Mouse (Mus musculus): ENCODE data around the gene Cdhr5.

The Cdhr5 gene

DNA sequence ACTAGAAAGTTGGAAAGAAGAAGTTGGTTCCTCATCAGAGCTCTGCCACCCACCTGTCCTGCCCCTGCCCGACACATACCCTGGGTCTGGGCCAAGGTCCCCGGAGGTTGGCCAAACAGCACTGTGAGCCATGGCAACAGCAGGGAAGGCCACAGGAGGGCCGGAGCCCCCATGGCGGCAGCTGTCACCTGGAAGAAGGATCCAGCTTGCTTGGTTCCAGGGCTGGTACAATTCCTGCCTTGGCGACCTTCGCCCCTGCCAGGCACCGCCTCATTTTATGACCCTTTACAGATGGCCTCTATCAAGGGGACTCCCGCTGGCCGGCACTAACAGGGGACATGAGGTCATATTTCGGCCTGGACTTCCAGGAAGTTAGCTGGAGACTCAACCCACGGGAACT, at the start of gene Cdhr5:
Gene Cdhr5, minus strand, starts transcription at position 241 of the 400 bp plus-strand sequence.
- DNase-seq (ENCODE audit: low read depth) = no peak

DNA sequence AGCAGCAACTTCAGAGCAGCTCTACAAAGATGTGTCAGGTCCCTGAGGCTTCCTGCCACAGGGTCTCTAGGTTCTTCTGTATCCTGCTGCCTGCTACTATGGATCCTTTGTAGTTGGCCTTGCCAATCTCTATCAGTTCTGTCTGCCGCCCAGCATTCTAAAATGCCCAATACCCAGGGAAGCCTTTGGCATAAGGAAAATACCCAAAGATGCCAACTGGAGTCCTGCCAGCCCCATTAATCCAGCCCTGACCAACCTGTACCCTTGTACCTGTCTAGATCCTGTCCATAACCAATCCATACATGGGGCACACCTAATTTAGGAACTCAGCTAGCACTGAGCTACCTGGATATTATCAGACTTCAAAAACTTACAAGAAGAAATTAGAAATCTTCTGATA, 48.1 kb upstream of the Cdhr5 start:
- DNase-seq (ENCODE audit: low read depth) = no peak

DNA sequence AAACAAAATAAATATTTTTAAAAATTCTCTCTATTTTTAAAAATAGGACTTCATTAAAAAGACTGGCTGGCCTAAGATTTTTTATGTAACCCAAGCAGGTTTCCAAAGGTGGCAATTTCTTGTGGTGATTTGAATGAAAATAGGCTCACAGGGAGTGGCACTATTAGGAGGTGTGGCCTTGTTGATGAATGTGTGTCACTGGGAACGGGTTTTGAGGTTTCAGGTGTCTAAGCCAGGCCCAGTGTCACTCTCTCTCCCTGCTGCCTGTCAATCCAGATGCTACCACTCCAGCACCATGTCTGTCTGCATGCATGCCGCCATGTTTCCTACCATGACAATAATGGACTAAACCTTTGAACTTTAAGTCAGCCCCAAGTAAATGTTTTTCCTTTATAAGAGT, 42.9 kb upstream of the Cdhr5 start:
- no peak for DNase-seq (ENCODE audit: low read depth)

DNA sequence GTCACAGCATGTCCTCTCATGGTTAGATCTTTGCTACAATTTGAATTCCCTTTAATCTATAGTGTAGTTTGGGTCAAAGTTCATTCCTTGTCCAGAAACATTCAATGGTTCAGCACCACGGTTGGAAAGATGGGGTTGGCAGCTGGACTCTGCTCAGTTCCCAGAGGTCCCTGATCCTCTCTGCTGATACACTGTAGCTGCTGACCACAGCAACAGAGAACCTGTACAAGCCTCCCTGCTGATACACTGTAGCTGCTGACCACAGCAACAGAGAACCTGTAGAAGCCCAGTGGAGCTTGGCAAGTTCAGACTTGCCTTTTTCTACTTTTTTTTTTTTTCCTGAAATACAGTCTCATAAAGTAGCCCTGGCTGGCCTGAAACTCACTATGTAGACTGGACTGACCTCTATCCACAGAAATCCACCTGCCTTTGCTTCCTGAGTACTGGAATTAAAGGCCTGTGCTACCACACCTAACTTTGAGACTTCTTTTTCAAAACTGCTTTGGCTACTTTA, 41.1 kb upstream of the Cdhr5 start:
- DNase-seq (ENCODE audit: low read depth) = no peak

GRCm38 (mm10) chr7:141315974-141316373, 39.4 kb upstream of the Cdhr5 start:
- no peak for DNase-seq (ENCODE audit: low read depth)

DNA sequence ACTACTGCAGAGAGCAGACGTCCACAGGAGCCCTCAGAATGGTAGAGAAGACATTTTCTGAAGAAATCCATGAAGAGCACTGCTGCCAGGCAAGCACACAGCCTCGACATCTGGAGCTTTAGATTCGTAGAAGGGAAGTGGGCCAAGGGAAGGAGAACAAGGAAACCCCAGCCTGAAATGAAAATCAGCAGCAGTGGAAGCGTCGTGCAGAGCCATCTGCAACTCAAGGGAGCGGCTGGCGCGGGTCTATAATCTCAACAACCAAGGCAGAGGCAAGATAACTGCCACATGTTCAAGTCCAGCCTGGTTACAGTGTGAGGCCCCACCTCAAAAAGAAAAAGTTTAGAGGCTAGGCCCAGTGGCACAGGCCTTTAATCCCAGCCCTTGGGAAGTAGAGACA, 38.5 kb upstream of the Cdhr5 start:
- no peak for DNase-seq (ENCODE audit: low read depth)

DNA sequence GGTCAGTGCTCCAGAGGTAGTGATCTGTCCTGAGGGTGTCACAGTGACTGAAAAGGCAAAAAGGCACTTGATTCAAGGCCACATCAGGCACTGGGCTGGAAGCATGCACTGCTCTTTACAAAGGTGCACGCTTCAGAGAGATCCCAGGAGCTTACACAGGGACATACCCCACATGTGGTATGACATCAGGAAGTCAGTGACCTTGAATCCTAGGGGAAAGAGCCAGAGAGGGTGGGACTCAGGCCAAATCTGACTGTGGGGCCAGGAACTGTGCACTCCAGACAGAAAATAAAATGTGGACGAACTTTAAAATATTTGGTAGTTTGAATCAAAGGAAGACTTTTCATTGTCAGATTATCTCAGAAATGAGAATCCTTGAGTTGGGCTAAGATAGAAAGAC, 37.8 kb upstream of the Cdhr5 start:
- DNase-seq (ENCODE audit: low read depth) = no peak

DNA sequence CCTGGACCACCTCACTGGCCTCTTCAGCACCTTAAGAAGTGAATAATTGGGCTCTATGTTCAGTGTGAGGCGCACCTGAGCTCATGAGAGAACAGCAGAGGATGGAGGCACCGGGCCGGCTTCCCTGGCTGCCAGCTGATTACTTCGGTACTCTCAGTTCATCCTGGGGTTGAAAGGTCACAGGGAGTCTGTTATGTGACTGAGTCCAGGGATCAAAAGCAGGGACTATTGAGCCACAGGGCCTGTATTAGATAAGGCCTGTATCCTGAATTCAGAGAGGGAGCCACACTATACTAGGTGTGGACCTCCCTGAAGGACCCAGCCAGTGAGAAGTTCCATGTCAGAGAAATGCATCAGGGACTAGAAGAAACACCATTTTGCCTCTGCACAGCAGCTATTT, 28.0 kb upstream of the Cdhr5 start:
- no peak for DNase-seq (ENCODE audit: low read depth)

GRCm38 (mm10) chr7:141302702-141303268, 26.2 kb upstream of the Cdhr5 start:
- DNase-seq (ENCODE audit: low read depth) = no peak

- DNase-seq (ENCODE audit: low read depth) = no peak
These were observed 24.8 kb upstream of the Cdhr5 start for GRCm38 (mm10) chr7:141301386-141301785.

DNA sequence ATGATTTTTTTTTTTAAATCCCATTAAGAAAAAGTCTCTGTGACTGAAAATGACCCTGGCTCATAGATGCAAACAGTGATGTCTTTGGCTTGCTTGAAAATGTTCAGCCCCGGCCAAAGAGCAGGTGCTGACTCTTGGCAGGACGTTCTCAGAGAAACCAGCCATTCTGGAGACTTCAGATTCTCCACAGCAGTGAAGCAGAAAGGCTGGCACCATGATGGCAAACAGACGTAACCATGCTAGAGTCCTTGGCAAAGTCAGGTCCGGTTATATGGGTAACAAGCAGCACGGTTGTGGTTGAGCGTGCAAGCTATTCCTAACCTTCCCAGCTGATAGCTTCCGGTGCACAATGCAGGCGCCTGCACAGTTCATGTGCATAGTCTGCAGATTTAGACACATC, 22.6 kb upstream of the Cdhr5 start:
- no peak for DNase-seq (ENCODE audit: low read depth)

DNA sequence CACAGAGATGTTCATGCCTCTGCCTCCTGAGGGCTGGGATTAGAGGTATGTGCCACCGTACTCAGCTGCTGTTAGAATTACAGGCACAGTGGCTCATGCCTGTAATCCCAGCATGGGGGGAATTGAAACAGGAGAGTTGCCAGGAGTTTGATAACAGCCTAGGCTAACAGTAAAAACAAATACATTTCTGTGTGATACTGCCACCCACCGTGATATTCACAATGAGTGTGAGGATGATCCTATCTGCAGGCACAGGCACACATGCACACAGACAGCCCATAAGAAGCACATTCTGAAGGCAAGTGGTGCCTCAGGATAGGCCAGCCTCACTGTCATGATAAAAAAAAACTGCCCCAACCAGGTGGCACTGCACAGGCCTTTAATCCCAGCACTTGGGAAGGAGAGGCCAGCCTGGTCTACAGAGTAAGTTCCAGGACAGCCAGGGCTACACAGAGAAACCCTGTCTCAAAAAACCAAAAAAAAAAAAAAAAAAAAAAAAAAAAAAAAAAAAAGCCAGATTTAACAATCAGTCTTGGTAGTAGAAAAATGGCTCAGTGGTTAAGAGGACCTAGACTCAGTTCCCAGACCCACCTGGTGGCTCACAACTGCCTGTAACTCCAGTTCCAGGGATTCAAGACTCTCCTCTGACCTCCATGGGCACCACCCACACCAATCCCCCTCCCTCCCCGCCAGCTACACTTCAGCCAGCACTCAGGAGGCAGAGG, 21.5 kb upstream of the Cdhr5 start:
- DNase-seq (ENCODE audit: low read depth) = no peak

DNA sequence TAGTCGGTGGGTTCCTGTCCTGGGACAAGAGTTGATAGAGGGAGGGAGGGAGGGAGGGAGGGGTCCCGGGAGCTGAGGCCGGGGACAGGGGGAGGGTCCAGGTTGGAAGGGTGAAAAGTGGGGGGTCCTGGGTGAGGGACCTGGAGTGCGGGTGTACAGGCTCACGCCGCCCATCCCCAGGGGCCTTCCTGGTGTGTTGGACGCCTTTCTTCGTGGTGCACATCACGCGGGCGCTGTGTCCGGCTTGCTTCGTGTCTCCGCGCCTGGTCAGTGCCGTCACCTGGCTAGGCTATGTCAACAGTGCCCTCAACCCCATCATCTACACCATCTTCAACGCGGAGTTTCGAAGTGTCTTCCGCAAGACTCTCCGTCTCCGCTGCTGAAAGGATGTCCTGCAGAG, 17.9 kb upstream of the Cdhr5 start:
- DNase-seq (ENCODE audit: low read depth) = no peak

DNA sequence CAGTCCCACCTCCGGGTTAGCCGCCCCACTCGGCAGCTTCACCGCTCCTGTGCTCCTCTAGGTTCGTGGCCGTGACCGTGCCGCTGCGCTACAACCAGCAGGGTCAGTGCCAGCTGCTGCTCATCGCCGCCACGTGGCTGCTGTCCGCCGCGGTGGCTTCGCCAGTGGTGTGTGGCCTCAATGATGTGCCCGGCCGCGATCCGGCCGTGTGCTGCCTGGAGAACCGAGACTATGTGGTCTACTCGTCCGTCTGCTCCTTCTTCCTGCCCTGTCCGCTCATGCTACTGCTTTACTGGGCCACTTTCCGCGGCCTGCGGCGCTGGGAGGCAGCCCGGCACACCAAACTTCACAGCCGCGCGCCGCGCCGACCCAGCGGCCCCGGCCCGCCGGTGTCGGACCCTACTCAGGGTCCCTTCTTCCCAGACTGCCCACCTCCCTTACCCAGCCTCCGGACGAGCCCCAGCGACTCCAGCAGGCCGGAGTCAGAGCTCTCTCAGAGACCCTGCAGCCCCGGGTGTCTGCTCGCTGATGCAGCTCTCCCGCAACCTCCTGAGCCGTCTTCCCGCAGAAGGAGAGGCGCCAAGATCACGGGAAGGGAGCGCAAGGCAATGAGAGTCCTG, 17.4 kb upstream of the Cdhr5 start:
- DNase-seq (ENCODE audit: low read depth) = no peak

DNA sequence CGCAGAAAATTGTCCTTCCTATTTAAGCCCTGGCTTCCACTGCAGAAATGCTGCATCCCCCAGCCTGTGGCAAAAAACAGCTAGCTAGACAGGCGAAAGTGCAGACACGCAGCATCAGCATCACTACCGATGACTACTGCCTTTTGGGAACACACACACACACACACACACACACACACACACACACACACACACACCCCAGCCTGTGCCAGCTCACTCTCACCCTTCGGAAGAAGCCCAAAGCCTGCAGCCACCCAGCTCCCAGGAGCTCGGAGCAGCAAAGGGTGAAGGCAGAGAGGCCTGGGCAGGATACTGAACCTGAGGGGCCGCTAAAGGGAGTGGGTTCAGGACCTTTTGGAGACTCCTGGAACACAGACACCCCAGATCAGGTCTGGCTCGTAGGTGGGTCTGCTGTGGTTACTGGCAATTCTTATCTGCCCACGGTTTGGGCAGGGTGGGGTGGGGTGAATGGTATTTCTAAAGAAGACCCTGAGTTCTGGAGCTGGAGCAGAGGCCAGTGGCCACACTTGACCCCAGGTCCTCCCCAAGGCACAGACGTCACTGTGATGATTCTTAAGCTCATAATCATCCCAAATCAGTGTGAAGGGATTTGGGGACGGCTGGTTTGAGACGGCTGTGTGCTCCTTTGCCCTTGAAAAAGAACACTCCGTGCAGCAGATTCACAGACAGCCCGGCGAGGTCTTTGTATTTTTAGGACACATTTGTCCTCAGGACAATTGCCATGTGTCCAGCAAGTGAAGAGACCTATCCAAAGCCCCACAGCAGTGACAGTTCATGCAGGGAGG, 16.2 kb upstream of the Cdhr5 start:
- peak; percentile 10 for DNase-seq (ENCODE audit: low read depth)

DNA sequence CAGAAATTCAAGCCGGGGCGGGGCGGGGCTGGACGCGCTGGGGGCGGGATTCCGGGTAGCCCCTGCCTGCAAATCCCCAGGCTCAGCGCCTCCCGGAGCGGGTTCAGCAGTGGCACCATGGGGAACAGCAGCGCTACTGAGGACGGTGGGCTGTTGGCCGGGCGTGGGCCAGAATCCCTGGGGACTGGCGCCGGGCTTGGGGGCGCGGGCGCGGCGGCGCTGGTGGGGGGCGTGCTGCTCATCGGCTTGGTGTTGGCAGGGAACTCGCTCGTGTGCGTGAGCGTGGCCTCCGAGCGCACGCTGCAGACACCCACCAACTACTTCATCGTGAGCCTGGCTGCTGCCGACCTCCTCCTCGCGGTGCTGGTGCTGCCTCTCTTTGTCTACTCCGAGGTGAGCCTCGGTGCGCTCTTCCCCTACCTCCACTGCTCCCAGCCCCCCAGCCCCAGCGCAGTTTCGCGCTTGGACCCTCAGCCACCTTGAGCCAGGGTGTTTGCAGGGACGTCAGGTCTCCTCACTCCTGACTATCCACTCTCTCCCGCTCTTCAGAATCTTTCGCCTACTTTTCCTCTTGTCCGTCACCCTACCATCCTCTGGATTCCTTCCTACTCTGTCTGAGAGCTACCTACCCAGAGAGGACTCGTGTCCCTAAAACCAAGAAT, 15.5 kb upstream of the Cdhr5 start, which contains the start of gene Drd4:
Gene Drd4, plus strand, starts transcription at position 86 of the 662 bp plus-strand sequence.
- DNase-seq (ENCODE audit: low read depth) = peak; percentile 7

DNA sequence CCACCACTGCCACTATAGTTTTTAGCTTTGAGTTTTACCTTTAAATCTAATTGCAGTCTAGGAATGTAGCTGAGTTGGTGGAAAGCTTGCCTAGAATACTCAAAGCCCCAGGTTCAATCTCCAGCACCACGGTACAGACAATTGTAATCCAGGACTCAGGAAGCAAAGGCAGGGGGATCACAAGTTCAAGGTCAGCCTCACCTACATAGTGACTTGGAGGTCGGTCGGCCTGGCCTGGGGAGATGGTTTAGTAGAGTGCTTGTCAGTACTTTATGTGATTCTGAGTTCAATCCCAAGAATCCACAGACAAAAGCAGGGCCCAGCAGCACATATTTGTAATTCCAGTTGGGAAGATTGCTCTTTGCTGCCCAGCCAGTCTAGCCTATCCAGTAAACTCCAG, 11.5 kb upstream of the Cdhr5 start:
- no peak for DNase-seq (ENCODE audit: low read depth)

DNA sequence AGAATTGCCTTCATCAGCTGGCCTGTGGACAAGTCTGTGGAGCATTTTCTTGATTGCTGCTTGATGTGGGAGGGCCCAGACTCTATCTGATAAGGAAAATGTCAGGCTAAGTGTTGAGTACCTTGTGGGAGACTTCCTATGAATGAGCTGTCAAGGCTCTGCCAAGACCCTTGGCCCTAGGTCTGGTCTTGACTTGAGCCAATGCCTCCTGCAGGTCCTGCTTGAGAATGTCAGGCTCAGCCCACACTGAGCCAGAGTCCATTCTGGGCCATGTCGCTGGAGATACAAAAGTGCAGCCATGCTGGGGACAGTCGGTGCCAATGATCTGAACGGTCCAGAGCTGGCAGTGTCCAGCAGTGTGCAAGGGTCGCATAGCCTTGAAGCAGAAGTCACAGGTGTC, 6.2 kb upstream of the Cdhr5 start:
- no peak for DNase-seq (ENCODE audit: low read depth)

DNA sequence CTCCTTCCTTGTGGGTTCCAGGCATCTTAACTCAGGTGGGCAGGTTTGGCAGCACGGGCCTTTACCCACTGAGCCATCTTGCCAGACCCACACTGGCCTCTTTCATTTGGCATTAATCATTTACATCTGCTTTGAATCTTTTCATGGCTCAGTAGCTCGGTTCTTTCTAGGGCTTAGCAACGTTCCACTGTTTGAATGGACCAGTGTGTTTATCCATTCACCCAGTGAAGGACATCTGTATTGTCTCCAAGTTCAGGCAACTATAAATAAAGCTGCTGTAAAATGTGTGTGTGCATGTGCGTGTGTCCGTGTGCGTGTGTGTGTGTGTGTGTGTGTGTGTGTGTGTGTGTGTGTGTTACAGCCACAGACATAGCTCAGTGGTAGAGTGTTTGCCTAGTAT, 4.9 kb upstream of the Cdhr5 start:
- no peak for DNase-seq (ENCODE audit: low read depth)

DNA sequence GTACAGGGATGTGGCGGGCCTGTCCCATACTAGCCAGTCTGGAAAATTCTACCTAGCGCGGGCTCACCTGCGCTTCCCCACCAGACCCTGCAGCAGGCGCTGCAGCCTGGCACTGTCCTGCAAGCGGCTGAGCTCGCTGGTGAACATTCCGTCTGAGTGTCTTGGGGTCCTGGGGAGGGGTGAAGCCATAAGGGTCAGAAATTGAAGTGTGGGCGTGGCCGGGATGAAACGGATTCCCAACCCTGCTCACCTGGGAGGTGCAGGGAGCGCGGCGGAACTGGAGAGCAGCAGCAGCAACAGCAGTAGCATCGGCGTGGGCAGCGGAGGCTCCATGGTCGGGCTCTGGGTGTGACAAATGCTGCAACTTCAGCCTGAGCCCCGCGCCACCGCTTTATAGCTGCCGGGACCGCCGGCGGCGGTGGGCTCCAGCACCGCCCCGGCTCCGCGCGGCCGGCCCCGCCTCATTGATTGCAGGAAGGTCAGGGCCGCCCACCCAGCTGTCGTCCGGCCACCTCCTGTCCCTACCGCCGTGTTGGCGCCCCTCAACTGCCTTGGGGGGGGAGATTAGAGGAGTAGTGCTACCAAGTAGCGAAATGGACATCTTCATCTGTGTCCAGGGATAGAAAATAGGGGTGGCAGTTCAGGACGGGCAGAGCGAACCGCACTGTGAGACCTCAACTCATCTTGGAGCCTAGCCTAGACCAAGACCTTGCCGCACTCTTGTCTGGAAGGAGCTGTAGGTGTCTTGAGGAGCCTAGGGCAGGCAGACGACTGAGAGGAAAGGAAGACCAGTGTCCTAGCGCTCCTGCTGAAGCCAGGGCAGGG, 2.4 kb upstream of the Cdhr5 start, which contains the start of gene Sct:
Gene Sct, minus strand, starts transcription at position 368 of the 825 bp plus-strand sequence.
- DNase-seq (ENCODE audit: low read depth) = no peak
